Mouse (Mus musculus): ENCODE data around the gene Trim44.

The Trim44 gene

DNA sequence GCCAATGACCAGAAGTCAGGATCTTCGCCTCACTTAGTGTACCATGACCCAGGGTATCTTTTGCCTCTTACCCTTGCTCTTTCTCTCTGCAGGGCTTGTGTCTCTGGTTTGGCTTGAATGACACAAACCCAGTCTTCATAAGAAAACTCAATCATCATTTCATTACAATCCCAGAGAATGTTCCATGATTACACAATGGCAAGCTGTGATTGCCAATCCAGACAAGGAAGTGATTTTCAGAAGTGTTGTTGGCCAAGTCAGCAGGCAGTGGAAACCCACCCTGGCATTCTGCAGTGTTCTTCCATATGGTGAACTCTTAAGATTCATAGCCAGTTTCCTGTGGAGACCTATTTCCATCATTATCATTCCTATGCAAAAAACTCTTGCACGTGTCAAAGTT, 116.1 kb downstream of the Trim44 start:
- no peak for DNase-seq (ENCODE audit: extremely low read depth, low read depth, low spot score)

DNA sequence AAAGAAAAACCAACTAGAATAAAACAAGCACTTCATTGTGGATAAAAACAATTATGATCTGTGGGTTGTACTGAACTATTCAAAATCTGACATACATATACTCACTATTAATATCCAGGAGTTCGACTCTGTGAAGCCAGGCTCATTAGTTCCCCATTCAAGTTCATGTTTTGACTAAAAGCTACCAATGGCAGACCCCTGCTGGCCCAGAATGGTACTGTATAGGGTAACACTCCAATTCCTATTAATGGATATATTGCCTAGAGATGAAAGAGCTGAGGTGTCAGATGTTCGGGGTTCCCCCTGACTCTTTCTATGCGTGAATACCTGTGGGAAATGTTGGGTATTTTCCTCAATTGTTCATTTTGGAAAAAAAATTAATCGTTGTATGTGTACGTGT, 117.6 kb downstream of the Trim44 start:
- no peak for DNase-seq (ENCODE audit: extremely low read depth, low read depth, low spot score)

- DNase-seq (ENCODE audit: extremely low read depth, low read depth, low spot score) = no peak
Measured at GRCm38 (mm10) chr2:102288676-102289075, 119.0 kb downstream of the Trim44 start.

DNA sequence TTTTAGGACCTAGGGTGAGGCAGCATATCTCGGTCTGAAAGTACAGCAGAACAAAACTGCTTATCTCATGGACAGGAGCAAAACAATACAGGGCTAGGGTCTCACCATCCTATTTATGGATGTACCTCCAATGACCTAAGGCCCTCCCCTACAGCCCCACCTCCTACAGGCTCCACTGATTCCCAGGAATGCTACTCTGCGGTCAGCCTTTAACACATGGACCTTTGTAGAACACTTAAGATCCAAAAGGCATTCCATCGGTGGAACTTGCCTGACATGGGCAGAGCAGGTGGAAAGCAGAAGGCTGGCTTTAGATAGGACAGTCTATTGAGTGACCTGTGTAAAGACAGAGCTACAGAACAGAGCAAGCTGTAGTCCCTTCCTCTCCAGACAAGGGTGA, 120.3 kb downstream of the Trim44 start:
- DNase-seq (ENCODE audit: extremely low read depth, low read depth, low spot score) = no peak

DNA sequence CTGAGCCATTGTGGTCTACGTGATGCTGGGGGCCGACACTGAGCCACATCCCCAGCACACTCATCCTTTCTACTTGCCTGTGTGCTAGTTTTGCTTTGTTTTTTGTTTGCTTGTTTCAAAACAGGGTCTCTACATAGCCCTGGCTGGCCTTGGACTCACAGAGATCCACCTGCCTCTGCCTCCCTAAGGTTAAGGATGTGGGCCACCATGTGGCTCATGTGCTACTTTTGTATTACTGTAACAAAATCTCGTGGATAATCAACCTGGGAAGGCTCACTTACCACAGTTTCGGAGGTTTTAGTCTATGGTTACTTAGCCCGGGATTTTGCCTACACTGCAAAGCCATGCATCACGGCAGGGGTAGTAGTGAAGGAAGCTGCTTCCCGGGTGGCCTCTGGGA, 125.5 kb downstream of the Trim44 start:
- no peak for DNase-seq (ENCODE audit: extremely low read depth, low read depth, low spot score)

GRCm38 (mm10) chr2:102279779-102280178, 127.8 kb downstream of the Trim44 start:
- DNase-seq (ENCODE audit: extremely low read depth, low read depth, low spot score) = no peak

GRCm38 (mm10) chr2:102277946-102278345, 129.7 kb downstream of the Trim44 start:
- no peak for DNase-seq (ENCODE audit: extremely low read depth, low read depth, low spot score)

GRCm38 (mm10) chr2:102273280-102273679, 134.3 kb downstream of the Trim44 start:
- no peak for DNase-seq (ENCODE audit: extremely low read depth, low read depth, low spot score)

GRCm38 (mm10) chr2:102267582-102268339, 139.9 kb downstream of the Trim44 start:
- DNase-seq (ENCODE audit: extremely low read depth, low read depth, low spot score) = no peak

GRCm38 (mm10) chr2:102266911-102267310, 140.7 kb downstream of the Trim44 start:
- DNase-seq (ENCODE audit: extremely low read depth, low read depth, low spot score) = no peak

DNA sequence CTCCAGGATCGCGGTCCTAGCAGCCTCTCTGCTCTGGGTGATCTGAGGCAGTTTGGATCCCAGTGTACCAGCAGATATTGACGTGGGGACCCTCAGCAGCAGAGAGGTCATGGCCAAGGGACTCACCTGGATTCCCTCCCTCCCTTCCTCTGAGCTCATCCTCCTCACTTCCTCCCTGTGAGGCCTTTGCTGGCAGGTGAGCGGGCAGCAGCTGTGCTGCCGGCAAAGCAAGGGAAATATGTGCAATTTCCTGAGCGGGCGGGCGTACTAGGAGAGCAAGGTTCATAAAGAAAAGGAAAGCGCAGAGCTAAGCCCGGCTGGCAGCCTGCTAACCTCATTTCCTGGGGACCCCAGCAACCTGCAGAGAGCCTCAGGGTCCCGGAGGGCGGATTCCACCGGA, 148.5 kb downstream of the Trim44 start:
- DNase-seq (ENCODE audit: extremely low read depth, low read depth, low spot score) = no peak

- DNase-seq (ENCODE audit: extremely low read depth, low read depth, low spot score) = no peak
Measured at GRCm38 (mm10) chr2:102258682-102259081, 148.9 kb downstream of the Trim44 start.

- DNase-seq (ENCODE audit: extremely low read depth, low read depth, low spot score) = no peak
Measured at GRCm38 (mm10) chr2:102257964-102258605, 149.5 kb downstream of the Trim44 start.

GRCm38 (mm10) chr2:102256591-102257335, 150.9 kb downstream of the Trim44 start:
- no peak for DNase-seq (ENCODE audit: extremely low read depth, low read depth, low spot score)

DNA sequence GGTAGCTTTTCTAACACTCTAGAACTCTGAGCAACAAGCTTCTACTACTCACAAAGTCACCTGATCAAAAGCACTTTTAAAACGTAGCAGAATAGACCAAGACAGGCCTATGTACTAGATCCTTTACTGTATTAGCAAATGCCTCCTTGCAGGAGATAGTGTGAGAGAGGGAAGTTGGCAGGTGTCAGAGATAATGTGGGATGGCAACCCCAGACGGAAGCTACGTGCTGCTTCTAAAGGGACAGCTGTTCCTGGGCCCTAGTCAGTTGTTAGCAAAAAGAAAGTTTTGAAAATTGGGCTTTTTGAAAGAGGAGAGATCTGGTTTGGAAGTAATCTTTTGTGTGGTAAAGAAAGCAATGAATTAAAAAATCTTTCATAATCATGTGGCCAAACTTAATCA, 151.5 kb downstream of the Trim44 start:
- DNase-seq (ENCODE audit: extremely low read depth, low read depth, low spot score) = no peak

- no peak for DNase-seq (ENCODE audit: extremely low read depth, low read depth, low spot score)
Measured at GRCm38 (mm10) chr2:102253204-102253603, 154.4 kb downstream of the Trim44 start.

- DNase-seq (ENCODE audit: extremely low read depth, low read depth, low spot score) = no peak
Measured at GRCm38 (mm10) chr2:102252651-102253050, 155.0 kb downstream of the Trim44 start.

All from fat pad, adult 2 months (tissue).